Mouse (Mus musculus) E14TG2a.4 (cell line): ENCODE measurements at regions not wholly inside any gene's neighbourhood (a gene's known extent, or its start where the extent isn't known, plus 50 kb on each side); places are given as distances from the start of the nearest gene placed in this dataset.

Experiments
- CTCF ChIP-seq: conservative IDR thresholded peaks from 2 replicates; pipeline ENCODE4 v1.5.1; 2014; ENCODE audit warnings: low read length
- NANOG ChIP-seq: IDR thresholded peaks from 2 replicates; pipeline ENCODE4 v1.6.1; 2014; ENCODE audit warnings: borderline replicate concordance, low read length, mixed read lengths
- POU5F1 ChIP-seq: IDR thresholded peaks from 2 replicates; pipeline ENCODE4 v1.6.1; 2014; ENCODE audit warnings: low read length, borderline replicate concordance

DNA sequence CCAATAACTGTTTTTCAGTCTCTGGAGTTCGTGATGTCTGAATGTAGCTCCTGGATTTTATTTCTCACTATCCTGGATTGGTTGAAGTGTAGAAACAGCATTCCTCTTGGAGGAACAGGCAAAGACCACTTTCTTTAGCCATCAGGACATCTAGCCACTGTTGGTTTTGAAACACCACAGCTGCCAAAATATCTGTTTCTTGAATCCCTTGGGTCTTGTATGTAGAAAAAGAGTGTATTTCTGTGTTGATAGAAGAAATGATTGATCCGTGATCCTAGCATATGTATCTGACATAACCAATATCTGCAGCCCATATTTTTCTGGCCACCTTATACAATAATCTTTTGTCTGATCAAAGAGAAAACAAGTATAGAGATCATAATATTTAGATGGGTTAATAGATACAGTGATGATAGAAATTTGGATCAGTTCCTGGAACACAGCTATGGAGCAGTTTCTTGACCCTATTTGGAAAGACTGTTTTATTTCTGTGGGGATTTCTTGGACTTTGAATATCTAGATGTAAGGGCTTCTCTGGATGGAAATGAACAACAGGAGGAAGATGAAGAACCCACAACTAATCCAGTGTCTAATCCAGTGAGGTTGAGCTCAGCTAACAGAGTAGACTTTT, 1988.9 kb downstream of the Hace1 start:
- TF ChIP-seq CTCF: no peak
- no peak for TF ChIP-seq POU5F1
- TF ChIP-seq NANOG: no peak
